Mouse (Mus musculus): ENCODE results near the gene Vmn2r96.
"Not testable (repeated sequence)": the region's sequence is repeated elsewhere in the genome, so short reads cannot be mapped to it uniquely, and the experiment has no call there.

Gene Vmn2r96

GRCm38 (mm10) chr17:18572851-18573250 is at the start of gene Vmn2r96:
Vmn2r96 (plus strand) TSS chr17:18573151.
- not testable (repeated sequence) for DNase-seq (ENCODE audit: extremely low spot score)

GRCm38 (mm10) chr17:18523371-18523770 is 49.6 kb upstream of the Vmn2r96 start:
- DNase-seq (ENCODE audit: extremely low spot score) = no peak

GRCm38 (mm10) chr17:18523991-18524390 is 49.0 kb upstream of the Vmn2r96 start:
- DNase-seq (ENCODE audit: extremely low spot score) = no peak

- DNase-seq (ENCODE audit: extremely low spot score) = not testable (repeated sequence)
Measured at GRCm38 (mm10) chr17:18558212-18559158, 14.5 kb upstream of the Vmn2r96 start.

GRCm38 (mm10) chr17:18566186-18566585 is 6.8 kb upstream of the Vmn2r96 start:
- DNase-seq (ENCODE audit: extremely low spot score) = not testable (repeated sequence)

- not testable (repeated sequence) for DNase-seq (ENCODE audit: extremely low spot score)
Measured at GRCm38 (mm10) chr17:18615151-18615550, 42.2 kb downstream of the Vmn2r96 start.

- DNase-seq (ENCODE audit: extremely low spot score) = no peak
Measured at GRCm38 (mm10) chr17:18626532-18626931, 53.6 kb downstream of the Vmn2r96 start.

All from embryo, embryonic 9.5 days (tissue).